Mouse (Mus musculus): ENCODE measurements around the gene Olfr1217.
"Not testable (repeated sequence)": the region's sequence is repeated elsewhere in the genome, so short reads cannot be mapped to it uniquely, and the experiment has no call there.

The Olfr1217 gene

DNA sequence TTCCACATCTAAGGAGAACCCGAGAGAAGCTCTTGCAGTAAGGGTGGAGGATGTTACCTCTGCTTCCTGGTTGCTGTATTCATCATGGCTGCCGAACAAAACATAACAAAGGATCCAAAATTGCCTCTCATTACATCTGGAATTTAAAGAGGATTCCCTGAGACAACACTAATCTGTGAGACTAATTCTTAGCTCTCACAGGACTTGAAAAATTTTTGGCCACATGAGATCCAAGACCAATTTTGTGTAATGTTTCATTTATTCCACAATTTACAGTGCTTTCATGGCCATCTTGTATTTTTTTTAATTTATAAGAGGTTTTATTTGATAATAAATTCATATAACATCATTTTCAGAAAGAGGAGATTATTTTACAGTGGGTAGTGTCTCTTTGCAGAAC, at the start of gene Olfr1217:
TSS of gene Olfr1217 (minus strand) at position 101 of the 400 bp plus-strand sequence.
- no peak for DNase-seq

DNA sequence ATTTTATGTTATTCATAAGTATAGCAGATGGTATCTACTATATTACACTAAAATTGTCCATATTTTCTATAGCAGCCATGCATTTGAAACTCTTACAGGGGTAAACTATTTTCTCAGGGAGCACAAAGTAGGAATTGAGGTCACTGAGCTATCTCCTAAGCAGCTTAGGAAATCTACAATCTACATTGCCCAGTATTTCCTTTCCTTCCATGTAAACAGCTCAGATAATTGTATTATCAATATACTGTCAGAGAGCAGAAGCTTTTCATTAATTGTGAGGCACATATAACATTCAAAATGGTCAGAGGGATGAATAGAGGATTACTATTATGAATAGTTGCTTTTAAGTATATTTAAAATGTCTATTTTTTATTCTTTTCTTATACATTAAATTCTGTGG, 49.6 kb upstream of the Olfr1217 start:
- DNase-seq: no peak

DNA sequence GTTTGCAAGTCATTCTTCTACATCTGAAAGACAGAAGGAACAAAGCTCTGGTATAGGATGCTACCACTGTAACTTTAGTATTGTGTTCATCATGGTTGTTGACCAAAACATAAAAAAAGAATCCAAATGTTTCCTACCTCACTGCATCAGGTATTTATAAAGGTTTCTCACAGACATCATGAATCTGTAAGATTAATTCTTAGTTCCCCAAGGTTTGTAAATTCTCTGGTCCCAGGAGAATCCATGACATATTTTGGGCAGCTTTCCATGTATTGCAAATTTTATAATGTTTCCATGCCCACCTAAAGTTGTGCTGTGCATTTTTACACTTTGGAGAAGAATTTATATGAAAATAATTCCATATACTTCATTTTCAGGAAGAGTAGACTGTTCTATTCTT, 29.2 kb upstream of the Olfr1217 start, which contains the start of gene Olfr1218:
TSS of gene Olfr1218 (minus strand) at position 101 of the 400 bp plus-strand sequence.
- no peak for DNase-seq

DNA sequence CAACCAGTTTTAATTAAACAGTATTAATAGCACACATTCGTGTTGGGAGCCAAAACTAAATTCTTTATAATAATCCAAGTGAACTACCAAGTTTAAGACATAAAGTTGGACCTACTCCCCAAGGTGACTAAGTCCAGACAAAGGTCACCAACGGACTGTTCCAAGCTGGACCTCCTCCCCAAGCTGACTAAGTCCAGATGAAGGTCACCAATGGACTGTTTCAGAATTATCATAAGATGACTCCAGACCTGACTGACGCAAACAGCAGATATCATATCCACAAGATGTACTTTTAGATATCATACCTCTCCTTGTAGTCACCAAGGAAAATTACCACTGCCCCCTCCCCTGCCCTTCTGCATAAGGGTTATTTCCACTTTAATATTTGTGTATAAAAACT, 10.4 kb downstream of the Olfr1217 start:
- DNase-seq: not testable (repeated sequence)

DNA sequence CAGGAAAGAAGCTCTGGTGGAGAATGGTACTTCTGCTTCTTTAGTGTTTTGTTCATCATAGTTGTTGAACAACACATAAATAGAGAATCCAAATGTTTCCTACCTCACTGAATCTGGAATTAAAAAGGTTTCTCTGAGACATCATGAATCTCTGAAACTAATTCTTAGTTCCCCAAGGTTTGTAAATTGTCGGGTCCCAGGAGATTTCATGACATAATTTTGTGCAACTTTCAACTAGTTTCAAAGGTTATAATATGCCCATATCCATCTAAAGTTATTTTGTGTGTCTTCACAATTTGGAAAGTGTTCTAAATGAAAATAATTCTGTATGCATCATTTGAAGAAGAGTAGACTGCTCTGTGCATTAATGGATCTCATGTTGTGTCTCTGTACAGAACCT, 13.6 kb downstream of the Olfr1217 start, which contains the start of gene Olfr1216:
TSS of gene Olfr1216 (minus strand) at position 101 of the 400 bp plus-strand sequence.
- no peak for DNase-seq

DNA sequence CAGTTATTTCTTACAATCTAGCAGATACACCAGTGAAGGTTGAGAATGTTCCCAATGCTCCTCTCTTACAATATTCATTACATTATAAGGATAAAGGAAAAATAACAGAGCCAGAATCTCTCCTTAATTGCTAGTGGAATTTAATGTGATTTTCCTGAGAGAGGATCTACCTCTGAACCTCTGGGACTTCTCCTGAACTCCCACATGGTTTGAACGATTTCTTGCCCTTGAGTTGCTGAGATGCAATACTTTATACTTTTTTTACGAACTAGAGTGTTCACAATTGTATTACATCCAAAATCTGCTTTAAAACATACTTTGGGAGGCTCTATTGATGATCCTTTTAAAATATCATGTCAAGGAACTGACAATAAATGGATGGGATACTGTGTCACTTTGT, 25.0 kb downstream of the Olfr1217 start, which contains the start of gene Olfr1215:
TSS of gene Olfr1215 (minus strand) at position 101 of the 400 bp plus-strand sequence.
- no peak for DNase-seq

DNA sequence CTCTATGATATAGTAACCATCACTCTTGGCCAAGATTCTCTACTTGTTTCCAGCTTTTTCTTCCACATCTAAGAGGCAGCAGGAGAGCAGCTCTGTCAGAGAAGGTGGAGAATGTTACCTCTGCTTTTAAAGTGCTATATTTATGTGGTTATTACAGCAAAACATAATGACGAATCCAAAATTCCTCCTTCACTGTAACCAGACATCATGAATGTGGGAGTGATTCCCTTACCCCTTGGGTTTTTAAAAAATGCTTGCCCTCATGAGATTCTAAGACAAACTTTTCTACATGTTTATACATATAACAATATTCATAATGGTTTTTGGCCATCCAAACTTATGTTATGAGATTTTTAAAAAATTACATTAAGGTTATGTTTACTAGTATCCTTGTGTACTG, 39.3 kb downstream of the Olfr1217 start, which contains the start of gene Olfr1214:
TSS of gene Olfr1214 (minus strand) at position 101 of the 400 bp plus-strand sequence.
- no peak for DNase-seq

DNA sequence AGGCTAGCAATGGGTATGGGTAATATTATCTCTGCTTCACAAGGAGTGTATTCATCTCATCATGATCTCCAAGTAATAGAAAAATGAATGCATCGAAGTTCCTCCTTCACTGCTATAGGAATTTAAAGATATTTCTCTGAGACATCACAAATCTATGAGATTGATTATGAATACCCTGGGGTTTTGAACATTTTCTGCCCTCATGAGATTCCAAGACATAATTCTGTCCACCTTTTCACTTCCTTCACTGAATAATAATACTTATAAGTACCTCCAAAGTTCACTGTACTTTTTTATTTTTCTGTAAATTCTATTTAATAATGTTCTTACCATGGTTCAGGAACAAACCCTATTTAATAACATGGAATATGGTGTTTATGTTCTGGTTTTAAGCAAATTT, 51.7 kb downstream of the Olfr1217 start, which contains the start of gene Gm13762:
TSS of gene Gm13762 (minus strand) at position 101 of the 400 bp plus-strand sequence.
- no peak for DNase-seq

Measured in kidney, adult 18-20 months (tissue).